Mouse (Mus musculus) erythroblast, embryonic 14.5 days (primary cell): ENCODE data around the gene Arhgef3. TPM values are rescaled to one million over a fixed set of nuclear protein-coding genes. Genes with fewer than 3 reads are reported as not detected.

Experiments used
- H3K27me3 ChIP-seq: 2 replicates; pipeline ENCODE4 v1.6.1; 2012; ENCODE audit warnings: inconsistent platforms; ENCODE audit not compliant: control insufficient read depth
- H3K36me3 ChIP-seq: 2 replicates; pipeline ENCODE4 v1.6.1; 2012; ENCODE audit warnings: mild to moderate bottlenecking, inconsistent platforms; ENCODE audit not compliant: control insufficient read depth
- H3K4me1 ChIP-seq: 2 replicates; pipeline ENCODE4 v1.6.1; 2012; ENCODE audit warnings: inconsistent platforms; ENCODE audit not compliant: control insufficient read depth
- H3K4me3 ChIP-seq: replicated peaks from 2 replicates; pipeline ENCODE3; 2012; ENCODE audit warnings: moderate library complexity, mild to moderate bottlenecking, inconsistent platforms
- H3K9me3 ChIP-seq: 2 replicates; pipeline ENCODE4 v1.6.1; 2012; ENCODE audit warnings: low read length, inconsistent platforms, mixed read lengths; ENCODE audit not compliant: control insufficient read depth
- GATA1 ChIP-seq: IDR thresholded peaks from 2 replicates; pipeline ENCODE4 v1.6.1; 2012; ENCODE audit warnings: low read length, inconsistent platforms, mixed read lengths
- TAL1 ChIP-seq: IDR thresholded peaks from 3 replicates; pipeline ENCODE4 v1.6.1; 2012; ENCODE audit warnings: low read length, inconsistent platforms, mixed read lengths
- polyA plus RNA-seq: library from polyadenylated mRNA; stranded (reverse); fragments of >175 nt; gene quantifications from 2 replicates; pipeline ENCODE4 v1.2.3, GENCODE M21; 2012

Arhgef3 gene
- polyA plus RNA-seq, 1 experiment, result 0.01 TPM

GRCm38 (mm10) chr14:27272072-27272834 is 157.6 kb downstream of the Arhgef3 start:
- H3K9me3 ChIP-seq, result no peaks in the 10 kb centered on the region
- no peak for TF ChIP-seq TAL1
- no peak for TF ChIP-seq GATA1
- H3K27me3 ChIP-seq, result no peaks in the 10 kb centered on the region
- no peaks in the 10 kb centered on the region for H3K4me1 ChIP-seq
- H3K4me3 ChIP-seq, result no peak overlapping the region
- no peaks in the 10 kb centered on the region for H3K36me3 ChIP-seq

- H3K27me3 ChIP-seq, result no peaks in the 10 kb centered on the region
- H3K4me1 ChIP-seq, result no peaks in the 10 kb centered on the region
- no peak for TF ChIP-seq GATA1
- no peak for TF ChIP-seq TAL1
- no peaks in the 10 kb centered on the region for H3K36me3 ChIP-seq
- no peaks in the 10 kb centered on the region for H3K9me3 ChIP-seq
- no peak overlapping the region for H3K4me3 ChIP-seq
Measured at GRCm38 (mm10) chr14:27272835-27273138, 158.1 kb downstream of the Arhgef3 start.

- H3K27me3 ChIP-seq, result no peaks in the 10 kb centered on the region
- no peak for TF ChIP-seq GATA1
- TF ChIP-seq TAL1, result no peak
- H3K9me3 ChIP-seq, result no peaks in the 10 kb centered on the region
- no peaks in the 10 kb centered on the region for H3K36me3 ChIP-seq
- H3K4me3 ChIP-seq, result no peak overlapping the region
- no peaks in the 10 kb centered on the region for H3K4me1 ChIP-seq
Measured at GRCm38 (mm10) chr14:27273169-27273568, 158.5 kb downstream of the Arhgef3 start.

GRCm38 (mm10) chr14:27277259-27277658 is 162.6 kb downstream of the Arhgef3 start:
- Histone ChIP-seq H3K4me3 (no peak overlapping the region), H3K4me1 (no peaks in the 10 kb centered on the region), H3K27me3 (no peaks in the 10 kb centered on the region), H3K9me3 (no peaks in the 10 kb centered on the region), H3K36me3 (no peaks in the 10 kb centered on the region)
- no peak for TF ChIP-seq TAL1
- TF ChIP-seq GATA1, result no peak

GRCm38 (mm10) chr14:27280201-27280890 is 165.6 kb downstream of the Arhgef3 start:
- Histone ChIP-seq H3K4me1 (no peaks in the 10 kb centered on the region), H3K4me3 (no peak overlapping the region), H3K36me3 (no peaks in the 10 kb centered on the region), H3K9me3 (no peaks in the 10 kb centered on the region), H3K27me3 (no peaks in the 10 kb centered on the region)
- TF ChIP-seq GATA1 (no peak), TAL1 (no peak)

- Histone ChIP-seq H3K27me3 (no peaks in the 10 kb centered on the region), H3K36me3 (no peaks in the 10 kb centered on the region), H3K4me1 (no peaks in the 10 kb centered on the region), H3K9me3 (no peaks in the 10 kb centered on the region), H3K4me3 (no peak overlapping the region)
- TF ChIP-seq TAL1, result no peak
- no peak for TF ChIP-seq GATA1
Measured at GRCm38 (mm10) chr14:27283956-27284355, 169.3 kb downstream of the Arhgef3 start.

GRCm38 (mm10) chr14:27286202-27286601 is 171.5 kb downstream of the Arhgef3 start:
- TF ChIP-seq TAL1, result no peak
- TF ChIP-seq GATA1, result no peak

GRCm38 (mm10) chr14:27289053-27289452 is 174.4 kb downstream of the Arhgef3 start:
- TF ChIP-seq TAL1, result no peak
- TF ChIP-seq GATA1, result no peak

More at GRCm38 (mm10) chr14:27286202-27286601, 171.5 kb downstream of the Arhgef3 start:
- Histone ChIP-seq H3K4me3 (no peak overlapping the region), H3K4me1 (no peaks in the 10 kb centered on the region), H3K27me3 (no peaks in the 10 kb centered on the region), H3K9me3 (no peaks in the 10 kb centered on the region), H3K36me3 (no peaks in the 10 kb centered on the region)

GRCm38 (mm10) chr14:27292101-27292500 is 177.4 kb downstream of the Arhgef3 start:
- H3K27me3 ChIP-seq, result no peaks in the 10 kb centered on the region
- no peaks in the 10 kb centered on the region for H3K4me1 ChIP-seq
- H3K4me3 ChIP-seq, result no peak overlapping the region
- no peak for TF ChIP-seq TAL1
- no peak for TF ChIP-seq GATA1
- H3K36me3 ChIP-seq, result no peaks in the 10 kb centered on the region
- H3K9me3 ChIP-seq, result no peaks in the 10 kb centered on the region

More at GRCm38 (mm10) chr14:27289053-27289452, 174.4 kb downstream of the Arhgef3 start:
- Histone ChIP-seq H3K4me1 (no peaks in the 10 kb centered on the region), H3K27me3 (no peaks in the 10 kb centered on the region), H3K4me3 (no peak overlapping the region), H3K36me3 (no peaks in the 10 kb centered on the region), H3K9me3 (no peaks in the 10 kb centered on the region)

- Histone ChIP-seq H3K4me1 (no peaks in the 10 kb centered on the region), H3K36me3 (no peaks in the 10 kb centered on the region), H3K9me3 (no peaks in the 10 kb centered on the region), H3K4me3 (no peak overlapping the region), H3K27me3 (no peaks in the 10 kb centered on the region)
- TF ChIP-seq GATA1 (no peak), TAL1 (no peak)
Measured at GRCm38 (mm10) chr14:27295821-27296220, 181.1 kb downstream of the Arhgef3 start.
